Mouse (Mus musculus) inflammation-experienced regulatory T-cells, adult 6 months (primary cell): Measurements from ENCODE around the gene Auh. TPM values are rescaled to one million over a fixed set of nuclear protein-coding genes. Genes with fewer than 3 reads are reported as not detected.
A peak's percentile ranks its signal among the peaks of the same experiment; 100 is the strongest.

ENCODE experiments used
- ATAC-seq: one replicate; pipeline ENCODE4 v1.8.0; 2017
- polyA plus RNA-seq, 3 experiments: library from polyadenylated mRNA; unstranded; fragments of 100-300 nt; shearing (Covaris generic); gene quantifications; one replicate each; pipeline ENCODE4 v1.2.1; 2017

The Auh gene
- polyA plus RNA-seq, 3 experiments from 2014 or later, result 25.0 to 28.2 (median 26.2) TPM

DNA sequence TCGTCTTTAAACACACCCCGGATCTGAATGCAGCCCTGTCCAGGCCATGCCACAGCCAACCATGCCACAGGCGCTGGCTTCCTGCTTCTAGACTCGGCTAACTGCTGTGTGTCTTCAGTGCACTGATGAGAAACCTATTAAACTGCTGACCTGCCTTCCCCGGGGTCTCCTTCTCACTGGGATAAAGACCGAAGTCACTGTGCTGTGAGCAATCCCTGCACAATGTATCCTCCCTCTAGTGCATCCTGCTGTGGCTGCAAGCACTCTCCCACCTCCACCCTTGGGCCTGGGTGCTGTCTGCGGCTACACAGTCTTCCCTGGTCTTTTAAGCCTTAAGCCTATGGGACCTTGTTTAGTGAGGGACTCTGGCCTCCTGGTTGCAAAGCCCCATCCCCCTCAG is 50.7 kb downstream of the Auh start:
- no peak for ATAC-seq

DNA sequence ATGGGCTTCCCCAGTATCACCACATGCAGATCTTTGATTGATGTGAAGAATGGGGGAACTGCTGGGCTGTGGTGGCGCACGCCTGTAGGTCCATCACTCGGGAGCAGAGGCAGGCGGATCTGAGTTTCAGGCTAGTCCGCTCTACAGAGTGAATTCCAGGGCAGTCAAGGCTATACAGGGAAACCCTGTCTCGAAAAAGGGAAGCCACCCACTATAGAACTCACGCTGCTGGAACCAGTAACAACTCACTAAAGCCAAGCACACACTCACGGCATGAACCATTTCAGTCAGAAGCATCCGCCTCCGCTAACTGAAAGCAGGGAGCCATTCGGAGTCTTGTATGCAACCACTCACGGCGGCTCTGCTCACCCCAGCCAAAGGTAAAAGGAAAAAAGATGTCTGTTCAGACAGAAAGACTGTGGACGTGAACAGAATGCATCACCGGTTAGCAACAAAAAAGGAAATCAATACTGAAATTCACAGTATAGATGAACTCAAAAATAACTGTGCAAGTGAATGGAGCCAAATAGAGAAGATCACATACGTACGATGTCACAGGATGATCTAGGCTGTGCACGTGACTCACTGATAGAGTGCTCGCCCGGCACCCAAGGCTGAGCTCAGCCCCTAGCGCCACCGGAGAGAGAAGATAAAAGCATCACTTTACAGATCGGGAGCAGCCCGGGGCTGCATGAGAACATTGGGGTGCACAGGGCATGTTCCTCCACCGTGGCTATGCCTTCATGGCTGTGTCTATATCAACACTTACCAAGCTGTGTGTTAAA is 53.7 kb downstream of the Auh start:
- ATAC-seq, result no peak

DNA sequence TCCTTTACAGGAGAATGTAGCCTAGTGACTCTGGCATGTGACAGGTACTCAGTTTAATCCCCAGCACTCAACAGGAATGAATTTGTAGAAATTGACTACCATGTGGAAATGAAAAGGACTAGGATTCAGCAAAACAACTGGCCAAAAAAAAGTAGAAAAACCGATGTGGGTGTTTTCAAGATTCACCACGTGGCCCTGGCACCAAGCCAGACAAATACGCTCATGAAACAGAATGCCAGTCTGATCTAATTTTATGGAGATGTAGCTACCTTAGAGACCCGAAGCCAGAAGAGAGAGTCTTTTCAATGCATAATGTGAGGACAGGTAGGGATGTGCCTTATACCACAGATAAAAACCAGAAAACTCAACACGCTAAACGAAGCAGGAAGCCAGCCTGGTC is 54.4 kb downstream of the Auh start:
- no peak for ATAC-seq

DNA sequence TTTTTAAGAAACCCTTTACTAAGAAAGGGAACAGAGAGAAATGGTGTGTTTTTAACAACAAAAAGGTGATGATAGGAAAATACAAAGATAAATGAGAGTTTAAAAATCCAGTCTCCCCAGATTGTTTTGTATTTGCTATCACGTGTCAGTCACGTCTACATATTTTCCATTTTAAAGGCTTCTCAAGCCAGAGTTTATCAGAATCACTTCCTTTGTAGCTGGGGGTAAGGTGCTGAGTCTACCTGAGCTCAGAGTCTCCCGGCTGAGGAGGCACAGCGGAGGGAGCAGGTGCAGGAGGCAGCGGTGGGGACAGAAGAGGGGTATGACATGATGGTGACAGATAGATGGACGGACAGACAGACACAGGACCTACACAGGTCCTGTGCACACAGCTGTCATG is 55.1 kb downstream of the Auh start:
- ATAC-seq, result peak; percentile 59

DNA sequence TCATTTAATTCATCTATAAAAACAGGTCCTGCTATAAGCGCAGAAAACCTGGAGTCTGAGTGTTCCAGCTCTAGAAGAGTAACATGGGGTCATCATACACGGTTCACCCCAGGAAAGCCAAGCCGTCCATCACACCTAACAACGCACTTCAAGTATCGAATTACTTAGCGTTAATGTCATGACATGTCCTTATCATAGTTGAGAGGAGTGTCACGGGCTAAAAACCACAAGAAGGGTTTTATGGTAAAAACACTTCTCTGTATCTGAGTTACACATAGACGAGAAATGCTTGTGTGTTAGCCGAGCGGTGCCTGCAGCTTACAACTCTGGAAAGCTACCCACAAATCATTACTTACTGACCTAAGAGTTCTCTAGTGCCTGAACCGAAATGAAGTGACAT is 55.6 kb downstream of the Auh start:
- peak; percentile 69 for ATAC-seq

DNA sequence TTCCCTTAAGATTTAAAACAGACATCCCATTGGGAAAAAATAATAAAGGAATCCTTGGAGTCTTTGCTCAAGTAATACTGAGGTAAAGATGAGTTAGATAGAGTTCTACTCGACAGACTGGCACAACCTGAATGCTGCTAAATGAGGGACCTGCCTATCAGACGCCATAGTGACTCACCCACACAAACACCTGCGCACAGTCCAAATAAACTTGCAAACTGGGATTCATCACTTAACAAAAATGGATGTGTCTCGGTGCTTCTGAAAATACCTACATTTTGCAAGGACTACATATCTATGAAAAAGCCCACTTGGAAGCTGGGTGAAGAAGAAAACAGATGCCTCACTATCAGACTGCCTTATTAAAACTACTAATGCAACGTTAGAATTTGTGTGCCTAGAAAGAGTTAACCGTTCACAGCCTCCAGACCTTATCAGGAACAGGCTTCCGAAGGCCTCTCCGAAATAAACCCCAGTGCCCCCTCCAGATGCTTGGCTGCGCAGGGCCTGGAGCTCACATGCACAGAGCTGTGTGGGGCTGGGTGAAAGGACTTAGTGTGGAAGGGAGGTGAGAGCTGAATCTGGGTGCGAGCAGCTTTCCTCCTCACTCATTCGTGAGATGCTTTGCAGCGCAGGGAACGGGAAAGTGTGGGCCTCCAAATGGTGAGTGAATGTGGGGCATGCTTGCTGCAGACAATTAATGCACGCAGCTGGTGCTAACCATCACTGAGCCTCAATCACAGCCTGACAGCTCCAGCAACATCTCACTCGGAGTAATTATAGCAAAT is 63.3 kb downstream of the Auh start:
- no peak for ATAC-seq

DNA sequence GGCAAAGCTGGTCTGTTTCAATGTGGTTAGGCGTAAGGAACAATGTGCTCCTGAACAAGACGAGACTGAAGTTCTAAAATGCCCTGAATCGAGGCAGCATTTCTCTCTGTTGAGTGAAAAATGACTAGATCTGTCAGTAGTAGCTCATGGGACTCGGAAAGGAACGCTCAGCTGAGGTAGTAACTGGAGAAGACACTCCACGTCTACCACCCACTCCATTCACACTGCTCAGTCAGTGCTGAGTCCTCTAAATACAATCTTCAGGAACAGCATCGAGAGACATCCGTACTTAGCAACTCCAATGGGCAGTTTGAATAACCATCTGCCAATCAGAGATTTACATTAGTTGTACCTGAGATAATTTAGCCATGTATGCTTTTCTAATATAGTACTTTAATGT is 66.0 kb downstream of the Auh start:
- ATAC-seq, result no peak

DNA sequence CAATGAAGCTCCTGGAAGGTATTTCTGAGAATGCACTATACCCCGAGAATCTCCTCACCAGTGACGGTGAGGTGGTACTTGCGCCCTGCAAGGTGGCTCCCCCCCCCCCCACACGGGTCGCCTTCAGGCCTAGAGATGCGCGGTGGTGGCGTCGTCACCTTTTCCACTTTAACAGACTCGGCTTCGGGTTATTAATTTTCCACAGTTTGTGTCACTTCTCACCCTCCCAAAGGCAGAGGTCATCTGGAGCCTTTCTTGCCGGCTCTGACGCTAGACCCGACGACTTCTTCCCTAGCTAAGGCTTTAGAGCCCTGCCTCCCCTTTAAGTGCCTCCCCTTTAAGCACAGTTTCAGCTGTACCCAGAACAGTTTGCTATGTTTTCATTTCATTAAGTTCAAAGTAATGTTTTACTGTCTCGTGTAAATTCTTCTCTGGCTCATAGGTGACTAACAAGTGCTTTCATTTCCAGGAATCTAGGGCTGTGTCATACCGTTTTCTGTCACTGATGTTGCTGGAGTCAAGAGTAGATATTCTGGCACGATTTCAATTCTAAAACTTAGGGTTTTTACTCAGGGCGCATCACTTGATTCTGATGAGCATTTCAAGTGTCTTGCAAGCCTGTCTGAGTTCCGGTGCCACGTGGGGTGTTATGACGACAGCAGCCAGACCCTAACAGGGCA is 69.3 kb downstream of the Auh start:
- ATAC-seq, result peak; percentile 60

DNA sequence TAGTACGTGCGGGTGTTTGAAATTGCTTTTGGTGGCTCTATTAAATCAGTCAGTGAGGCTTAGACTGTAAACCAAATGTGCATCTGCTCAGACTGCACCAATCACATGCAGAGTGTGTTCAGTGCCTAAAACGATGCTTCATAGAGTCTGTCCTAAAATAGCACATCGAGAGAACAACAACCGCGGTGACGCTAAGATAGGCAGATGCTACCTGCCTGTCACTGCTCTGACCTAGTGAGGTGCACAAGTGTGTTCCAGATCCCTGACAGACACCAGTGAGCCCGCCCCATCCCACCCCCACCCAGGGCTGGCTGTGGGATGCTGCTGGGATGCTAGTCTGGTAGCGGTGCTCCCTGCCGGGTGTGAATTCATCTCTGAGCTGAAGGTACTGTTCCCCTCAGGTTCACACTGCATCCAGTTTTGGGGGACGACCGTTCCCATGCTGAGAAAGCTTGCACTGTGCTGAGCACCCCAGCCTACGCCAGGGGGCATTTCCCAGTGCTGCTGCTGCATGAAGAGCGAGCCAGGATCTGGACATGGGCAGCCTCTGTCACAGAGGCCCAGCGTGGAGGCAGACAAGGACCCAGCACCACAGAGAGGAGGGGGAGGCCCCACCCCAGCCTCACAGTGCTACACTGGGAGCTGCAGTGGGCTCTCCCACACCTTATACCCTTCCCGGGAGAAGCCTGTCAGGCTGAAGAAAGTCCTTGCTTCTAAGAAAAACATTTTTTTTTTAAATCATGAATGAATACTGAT is 70.2 kb downstream of the Auh start:
- ATAC-seq, result no peak

DNA sequence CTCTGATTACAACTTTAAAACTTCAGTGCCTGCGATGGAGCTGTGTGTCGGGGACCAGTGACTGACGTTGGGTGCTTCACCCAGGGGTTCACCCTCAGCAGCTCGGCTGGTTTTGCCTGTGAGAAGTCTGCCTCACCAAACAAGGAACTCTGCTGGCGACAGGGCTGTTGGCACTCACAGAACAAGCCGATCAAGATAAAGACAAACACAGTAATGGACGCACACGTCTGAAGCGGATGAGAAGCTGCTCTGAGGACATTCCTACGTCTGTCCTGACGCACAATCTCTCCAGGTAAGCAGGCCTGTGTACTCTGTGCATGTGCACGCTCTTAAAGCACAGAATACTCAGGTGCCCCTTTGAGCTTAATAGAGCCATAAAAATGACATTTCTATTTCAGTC is 71.1 kb downstream of the Auh start:
- ATAC-seq, result no peak

DNA sequence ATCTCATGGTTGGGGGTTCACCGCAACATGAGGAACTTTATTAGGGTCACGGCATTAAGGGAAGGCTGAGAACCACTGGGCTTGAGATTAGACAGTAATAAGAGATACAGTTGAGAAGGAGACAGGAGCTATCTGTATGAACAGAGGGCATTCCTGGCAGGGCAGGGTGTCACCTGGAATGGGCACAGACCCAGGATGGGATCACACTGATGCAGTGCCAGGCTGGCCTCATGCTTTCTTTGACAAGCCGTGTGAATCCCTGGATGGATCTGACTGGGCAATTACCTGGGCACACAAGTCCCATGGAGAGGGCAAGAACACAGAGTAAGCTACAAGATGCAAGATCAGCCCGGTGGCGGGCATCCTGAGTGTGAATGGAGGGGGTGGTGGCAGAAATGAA is 71.7 kb downstream of the Auh start:
- ATAC-seq, result no peak

DNA sequence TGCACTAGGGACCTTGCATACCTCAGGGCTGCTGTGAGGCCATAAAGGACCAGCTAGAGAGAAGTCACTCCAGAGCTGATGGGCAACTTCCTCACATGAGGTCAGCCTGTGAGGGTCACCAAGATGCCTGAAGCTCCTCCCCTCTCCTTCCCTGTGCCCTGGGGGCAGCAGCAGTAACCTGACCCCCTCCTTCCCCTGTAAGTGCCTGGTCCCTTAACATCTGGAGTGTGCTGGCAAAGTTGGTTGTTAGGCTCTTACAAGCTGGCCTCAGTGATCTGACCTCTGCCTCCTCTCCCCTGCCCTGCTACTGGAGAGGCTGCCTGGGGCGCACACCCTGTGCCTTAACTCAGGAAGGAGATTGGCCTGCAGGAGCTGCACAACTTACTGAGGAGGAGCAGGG is 75.9 kb downstream of the Auh start:
- ATAC-seq, result no peak

DNA sequence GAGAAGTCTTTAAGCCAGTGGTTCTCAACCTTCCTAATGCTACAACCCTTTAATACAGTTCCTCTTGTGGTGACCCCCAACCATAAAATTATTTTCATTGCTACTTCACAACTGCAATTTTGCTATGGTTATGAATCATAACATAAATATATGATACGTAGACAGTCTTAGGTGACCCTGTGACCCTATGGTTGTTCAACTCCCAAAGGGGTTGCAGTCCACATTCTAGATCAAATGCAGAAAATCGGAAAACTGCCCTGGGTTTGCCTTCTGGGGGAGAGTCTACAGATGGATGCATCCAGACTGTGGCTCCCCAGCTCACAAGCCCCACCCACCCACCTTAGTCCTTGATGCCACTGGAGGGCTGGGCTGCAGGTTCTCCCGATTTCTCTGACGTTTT is 77.6 kb downstream of the Auh start:
- ATAC-seq, result no peak

DNA sequence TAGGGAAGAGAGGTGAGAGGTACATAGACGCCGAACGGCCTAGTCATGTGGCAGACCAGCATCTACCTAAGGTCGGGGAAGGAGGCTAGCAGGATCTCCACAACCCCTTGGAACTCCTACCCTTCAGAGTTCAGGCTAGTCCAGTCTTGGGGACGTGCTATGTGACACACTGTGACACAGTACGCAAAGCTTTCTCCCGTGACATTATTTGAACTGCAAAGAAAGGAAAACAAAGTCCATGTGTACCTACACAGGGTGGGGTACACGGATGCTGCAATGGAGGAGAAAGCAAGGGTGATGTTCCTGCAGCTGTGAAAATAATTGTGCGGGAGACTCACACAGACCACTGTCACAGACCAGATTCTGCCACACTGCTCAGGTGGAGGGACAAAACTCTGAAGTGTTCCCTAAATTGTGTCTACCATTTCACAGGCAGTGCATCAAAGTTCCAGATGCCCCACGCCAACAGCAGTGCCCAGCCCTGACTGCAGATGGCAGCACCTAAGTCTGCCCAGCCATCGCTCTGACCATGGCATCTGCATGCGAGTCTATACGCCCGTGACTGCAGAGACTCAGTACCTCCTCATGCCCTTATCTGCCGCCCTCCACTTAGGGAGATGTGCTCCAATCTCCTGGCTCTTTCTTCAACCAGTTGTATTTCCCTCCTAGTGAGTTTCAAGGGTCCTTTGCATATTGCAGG is 79.3 kb downstream of the Auh start:
- no peak for ATAC-seq

DNA sequence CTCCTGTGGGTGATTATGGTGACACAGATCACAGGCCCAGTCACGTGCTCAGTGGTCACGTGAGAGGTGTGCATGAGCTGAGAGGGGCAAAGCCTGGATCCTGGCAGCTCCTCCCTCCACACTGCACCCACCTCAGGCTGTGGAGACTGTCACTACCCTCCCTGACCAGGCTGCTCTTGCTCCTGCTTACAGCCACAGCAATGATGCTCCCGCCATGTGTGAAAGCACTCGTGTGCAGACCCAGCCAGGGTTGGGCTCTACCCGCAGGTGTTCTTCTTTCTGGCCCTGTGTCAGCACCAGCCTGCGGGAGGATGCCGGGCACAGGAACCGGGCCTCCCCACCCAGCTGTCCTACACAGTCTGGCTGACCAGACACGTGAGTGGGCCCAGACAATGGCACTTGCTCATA is 80.1 kb downstream of the Auh start:
- ATAC-seq, result no peak

DNA sequence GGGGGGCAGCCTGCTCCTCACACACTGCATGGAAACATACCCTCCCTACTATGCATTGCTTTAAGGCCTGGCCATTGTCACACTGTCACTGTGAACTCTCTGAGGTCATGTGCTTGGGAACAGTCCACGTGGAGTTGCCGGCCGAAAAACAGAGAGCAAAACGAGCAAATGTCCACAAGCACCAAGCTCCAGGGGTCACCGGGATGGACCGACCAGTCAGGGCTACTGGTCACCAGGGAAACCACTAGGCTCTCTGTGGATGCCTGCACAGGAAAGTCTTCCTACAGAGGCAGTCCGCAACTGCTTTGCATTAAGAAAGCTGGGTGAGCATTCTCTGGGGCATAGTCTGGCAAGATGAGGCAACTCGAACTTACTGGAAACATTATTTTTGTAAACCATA is 82.0 kb downstream of the Auh start:
- no peak for ATAC-seq

DNA sequence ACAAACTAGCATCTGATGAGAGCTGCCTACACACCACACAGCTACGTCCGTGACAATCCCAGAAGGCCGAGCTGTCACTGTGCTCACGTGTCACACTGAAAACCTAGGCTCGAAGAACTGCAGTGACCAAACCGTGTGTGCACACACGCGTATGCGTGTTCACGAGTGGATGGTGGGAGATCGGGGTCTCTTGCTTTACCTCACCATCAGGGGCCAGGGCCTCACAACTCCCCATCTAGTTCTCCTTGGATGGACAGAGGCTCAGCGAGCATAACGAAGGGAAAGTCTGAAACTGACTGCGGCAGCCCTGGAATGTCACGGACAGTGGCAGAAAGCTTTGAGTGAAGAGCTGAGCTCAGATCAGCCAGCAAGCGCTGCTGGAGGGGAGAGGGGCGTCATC is 82.4 kb downstream of the Auh start:
- no peak for ATAC-seq

DNA sequence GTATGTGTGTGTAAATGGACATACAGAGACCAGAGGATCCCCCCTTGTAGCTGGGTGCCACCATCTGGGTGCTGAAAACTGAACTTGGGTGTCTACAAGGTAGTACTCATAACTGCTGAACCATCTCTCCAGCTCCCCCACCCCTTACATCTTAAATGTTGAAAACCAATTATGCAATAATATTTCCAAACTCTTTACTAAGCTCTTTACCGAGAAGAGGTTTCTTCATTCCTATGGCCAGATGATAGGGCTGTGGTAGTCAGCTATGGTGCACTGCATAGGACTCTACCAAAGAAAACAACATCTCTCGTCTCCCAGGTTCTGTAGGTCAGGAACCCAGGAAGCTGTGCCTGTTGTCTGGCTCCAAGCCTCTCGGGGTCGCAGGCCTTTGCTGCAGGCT is 83.9 kb downstream of the Auh start:
- no peak for ATAC-seq

DNA sequence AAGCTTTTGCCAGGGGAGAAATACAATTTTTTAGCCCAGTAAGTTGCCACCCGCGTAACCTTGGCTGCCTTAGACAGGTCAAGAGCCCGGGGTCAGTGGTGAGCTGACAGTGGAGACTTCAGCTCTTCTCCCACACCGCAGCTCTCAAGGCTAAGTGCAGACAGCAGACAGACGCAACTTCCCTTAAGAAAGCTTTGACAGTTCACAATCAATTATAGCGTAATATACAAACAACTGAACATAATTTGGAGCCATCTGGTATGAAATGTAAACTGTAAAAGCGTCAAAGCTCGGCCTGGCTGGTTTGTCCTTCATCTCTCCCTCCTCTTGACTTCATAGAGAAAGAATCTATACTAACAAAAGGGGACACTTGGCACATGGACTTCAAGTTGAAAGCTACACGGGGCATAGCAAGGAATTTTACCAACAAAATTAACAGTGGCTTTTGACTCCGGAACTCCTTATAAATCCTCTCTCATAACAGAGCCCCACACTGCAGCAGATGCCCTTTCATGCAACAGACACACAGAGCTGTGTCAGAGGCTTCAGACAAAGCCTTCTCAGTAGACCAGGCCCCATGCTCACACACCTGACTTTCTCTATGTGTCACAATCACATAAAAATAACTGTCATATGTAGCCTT is 85.8 kb downstream of the Auh start:
- no peak for ATAC-seq

DNA sequence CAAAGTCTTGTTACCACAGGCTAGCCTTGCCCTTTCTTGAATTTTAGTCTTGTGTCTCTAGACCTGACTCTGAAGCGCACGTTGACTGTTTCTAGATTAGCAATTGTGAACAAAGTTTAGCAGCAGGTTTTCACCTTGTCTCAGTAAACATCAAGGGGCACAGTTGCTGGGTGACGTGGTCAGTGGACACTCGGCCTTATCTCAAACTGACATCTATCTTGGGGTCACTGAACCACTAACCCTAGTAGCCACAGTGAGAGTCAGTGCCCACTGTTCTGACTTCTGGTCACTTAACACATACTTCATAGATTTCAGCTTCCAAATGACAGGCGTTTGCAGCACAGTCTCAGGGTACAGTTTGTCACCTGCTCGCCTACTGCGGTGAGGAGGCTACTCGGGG is 93.2 kb downstream of the Auh start:
- no peak for ATAC-seq

DNA sequence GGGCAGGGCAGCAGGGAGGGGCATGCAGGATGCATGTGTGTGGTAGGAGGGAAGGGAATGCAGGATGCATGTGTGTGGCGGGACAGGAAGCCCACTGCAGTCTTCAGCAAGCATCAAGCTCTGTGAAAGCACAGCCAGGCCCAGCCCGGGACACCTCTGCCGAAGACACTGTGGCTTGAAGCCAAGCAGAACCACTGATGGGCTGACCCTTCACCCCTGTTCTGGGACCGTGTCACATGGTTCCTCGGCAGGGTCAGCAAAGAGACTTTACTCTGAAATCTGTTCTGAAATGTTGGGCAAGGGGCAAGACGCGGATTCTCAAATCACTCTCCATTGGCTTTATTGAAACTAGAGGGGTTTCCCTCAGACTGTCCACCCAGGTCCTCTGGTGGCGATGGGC is 94.9 kb downstream of the Auh start:
- ATAC-seq, result no peak

DNA sequence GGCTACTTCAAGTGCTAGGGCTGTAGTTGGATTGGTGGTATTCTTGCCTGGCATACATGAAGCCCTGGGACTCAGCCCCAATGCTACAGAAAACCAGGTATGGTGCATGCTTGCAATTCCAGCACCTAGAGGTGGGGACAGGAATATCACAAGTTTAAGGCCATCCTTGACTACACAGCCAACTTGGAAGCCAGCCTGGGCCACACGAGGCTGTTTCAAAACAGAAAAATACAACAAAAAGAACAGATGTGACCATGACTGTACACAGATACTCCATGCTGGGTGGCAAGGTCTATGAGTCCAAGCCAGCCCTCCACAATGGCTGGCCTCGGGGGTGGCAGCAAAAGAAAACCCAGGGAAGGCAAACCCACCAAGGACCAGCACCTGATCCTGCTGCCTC is 95.7 kb downstream of the Auh start:
- ATAC-seq, result no peak
